Mouse (Mus musculus) kidney, postnatal 25 days (tissue): Measurements from ENCODE around the gene Ablim1.

Experiments
- DNase-seq, 2 experiments: peaks; one replicate each; pipeline ENCODE4 v3.0.0; 2021; ENCODE audit warnings: mixed read lengths in 2 of 2

The Ablim1 gene

GRCm38 (mm10) chr19:57181317-57181716 lies 133.4 kb downstream of the Ablim1 start:
- DNase-seq: peak in 1 of 2 experiments; percentile 50

- DNase-seq: peak in 1 of 2 experiments; percentile 42
Observed at GRCm38 (mm10) chr19:57180908-57181307, 133.8 kb downstream of the Ablim1 start.

- peak in 1 of 2 experiments; percentile 28 for DNase-seq
Observed at GRCm38 (mm10) chr19:57180333-57180732, 134.4 kb downstream of the Ablim1 start.

- no peak for DNase-seq
Observed at GRCm38 (mm10) chr19:57179269-57179668, 135.4 kb downstream of the Ablim1 start.

GRCm38 (mm10) chr19:57177334-57177733 lies 137.4 kb downstream of the Ablim1 start:
- peak in 1 of 2 experiments; percentile 61 for DNase-seq

GRCm38 (mm10) chr19:57175077-57175476 lies 139.6 kb downstream of the Ablim1 start:
- DNase-seq: no peak

DNA sequence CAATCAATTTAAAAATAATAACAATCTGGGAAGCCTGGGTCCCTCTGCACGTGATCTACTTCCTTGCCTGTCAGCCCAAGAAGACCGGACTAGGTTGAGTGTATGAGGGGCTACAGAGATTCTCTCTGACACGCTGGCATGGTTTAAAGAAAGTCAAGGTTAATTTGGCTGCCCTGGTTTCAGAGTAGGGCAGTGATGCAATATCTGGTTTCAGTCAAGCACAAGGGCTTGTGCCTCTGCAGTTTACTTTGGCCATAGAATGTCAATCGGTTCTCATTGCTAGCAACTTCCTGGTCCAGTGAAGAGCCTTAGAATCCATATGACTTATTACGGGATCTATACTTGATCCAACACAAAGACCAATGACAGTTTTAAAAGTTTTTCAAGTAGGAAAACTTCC lies 140.2 kb downstream of the Ablim1 start:
- no peak for DNase-seq

GRCm38 (mm10) chr19:57174045-57174444 lies 140.7 kb downstream of the Ablim1 start:
- DNase-seq: no peak

DNA sequence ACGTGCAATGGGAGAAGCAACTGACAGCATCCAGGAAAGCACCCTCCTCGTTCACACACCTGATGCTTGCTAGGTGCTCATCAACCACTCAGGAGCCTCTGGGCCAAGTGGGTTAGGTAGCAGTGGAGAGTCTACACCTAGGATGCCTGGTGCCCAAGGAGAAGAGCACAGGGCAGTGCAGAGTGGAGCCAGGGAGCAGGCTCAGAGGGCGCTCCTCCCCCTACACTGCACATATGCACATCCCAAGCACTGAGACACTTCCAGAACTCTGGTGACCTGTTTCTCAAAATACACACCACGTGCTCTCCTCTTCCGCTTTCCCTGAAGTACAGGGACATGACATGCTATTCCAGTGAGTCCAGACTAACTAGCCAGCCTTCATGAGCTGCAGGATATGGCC lies 142.4 kb downstream of the Ablim1 start:
- DNase-seq: no peak

GRCm38 (mm10) chr19:57170880-57171279 lies 143.8 kb downstream of the Ablim1 start:
- no peak for DNase-seq

GRCm38 (mm10) chr19:57169485-57169884 lies 145.2 kb downstream of the Ablim1 start:
- DNase-seq: no peak

- DNase-seq: no peak
Observed at GRCm38 (mm10) chr19:57167721-57168120, 147.0 kb downstream of the Ablim1 start.

GRCm38 (mm10) chr19:57164882-57165281 lies 149.8 kb downstream of the Ablim1 start:
- DNase-seq: no peak

GRCm38 (mm10) chr19:57163315-57163714 lies 151.4 kb downstream of the Ablim1 start:
- DNase-seq: no peak

DNA sequence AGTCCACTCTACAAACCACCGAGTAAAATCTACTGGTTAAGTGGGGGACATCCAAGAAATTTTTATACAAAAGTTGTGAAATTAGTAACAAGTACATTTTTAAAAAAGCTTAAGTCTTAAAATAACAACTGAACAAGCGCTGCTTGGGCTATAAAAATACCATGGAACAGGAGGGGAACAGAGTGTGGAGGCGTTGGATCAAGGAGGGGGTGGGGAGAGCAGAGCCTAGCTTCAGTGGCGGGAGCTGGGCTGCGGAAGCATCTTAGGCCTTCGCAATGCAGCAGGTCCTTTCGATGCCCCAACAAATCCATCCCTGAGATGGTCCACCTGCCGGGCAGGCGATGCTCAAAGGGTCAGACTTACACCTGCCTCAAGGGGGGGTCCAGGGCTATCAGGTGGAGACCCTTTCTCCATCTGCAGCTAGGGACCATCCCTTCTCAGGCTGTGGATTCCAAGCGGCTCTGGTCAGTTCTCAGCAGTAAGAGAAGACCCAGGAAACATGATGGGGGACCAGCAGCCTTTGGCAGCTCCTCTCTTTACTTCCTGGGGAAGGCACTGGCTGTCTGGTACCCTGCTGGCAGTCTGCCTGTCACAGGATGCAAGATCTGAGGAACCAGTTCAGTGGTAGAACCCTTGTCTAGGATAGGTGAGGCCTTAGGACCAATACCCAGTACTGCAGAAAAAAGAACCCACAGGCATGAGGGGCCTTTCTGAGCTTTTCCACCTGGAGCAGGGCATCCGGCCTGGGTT lies 152.6 kb downstream of the Ablim1 start:
- no peak for DNase-seq

DNA sequence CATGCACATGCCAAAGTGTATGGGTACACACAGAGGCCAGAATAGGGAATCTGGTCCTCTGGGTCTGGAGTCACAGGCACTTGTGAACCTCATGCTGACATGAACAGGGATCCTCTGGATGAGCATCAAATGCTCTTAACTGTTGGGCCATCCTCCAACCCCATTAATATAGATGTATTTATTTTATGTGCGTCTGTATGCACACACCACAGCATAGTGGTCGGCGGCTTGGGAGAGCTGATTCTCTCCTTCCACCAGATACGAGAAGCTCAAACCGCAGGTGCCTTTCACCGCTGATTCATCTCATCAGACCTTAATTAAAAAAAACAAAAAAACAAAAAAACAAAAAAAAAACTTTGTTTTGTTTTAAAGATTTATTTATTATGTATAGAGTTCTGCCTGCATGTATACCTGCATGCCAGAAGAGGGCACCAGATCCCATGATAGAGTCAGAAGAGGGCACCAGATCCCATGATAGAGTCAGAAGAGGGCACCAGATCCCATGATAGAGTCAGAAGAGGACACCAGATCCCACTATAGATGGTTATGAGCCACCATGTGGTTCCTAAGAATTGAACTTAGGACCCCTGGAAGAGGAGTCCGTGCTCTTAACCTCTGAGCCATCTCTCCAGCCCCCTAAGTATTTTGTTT lies 153.6 kb downstream of the Ablim1 start:
- peak; percentile 60 to 74 for DNase-seq

- DNase-seq: no peak
Observed at GRCm38 (mm10) chr19:57157731-57158343, 156.9 kb downstream of the Ablim1 start.

- DNase-seq: no peak
Observed at GRCm38 (mm10) chr19:57155121-57155884, 159.4 kb downstream of the Ablim1 start.

DNA sequence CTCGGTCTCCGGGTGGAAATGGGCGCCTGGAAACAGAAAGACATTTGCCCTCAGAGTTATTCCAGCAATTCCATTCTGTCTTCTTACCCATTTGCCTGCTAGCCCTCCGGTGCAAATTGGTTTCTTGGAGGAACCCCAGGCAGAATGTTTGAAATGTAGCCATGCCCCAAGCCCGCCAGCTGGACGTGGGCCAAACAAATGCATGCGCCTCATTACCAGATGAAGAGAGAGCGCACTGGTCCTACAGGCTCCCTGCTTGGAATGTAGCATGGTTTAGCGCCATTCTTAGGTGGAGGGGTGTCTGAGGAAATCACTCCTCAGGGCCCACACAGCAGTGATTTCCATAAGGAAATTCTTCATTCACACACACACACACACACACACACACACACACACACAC lies 162.4 kb downstream of the Ablim1 start:
- DNase-seq: peak; percentile 66 to 69

DNA sequence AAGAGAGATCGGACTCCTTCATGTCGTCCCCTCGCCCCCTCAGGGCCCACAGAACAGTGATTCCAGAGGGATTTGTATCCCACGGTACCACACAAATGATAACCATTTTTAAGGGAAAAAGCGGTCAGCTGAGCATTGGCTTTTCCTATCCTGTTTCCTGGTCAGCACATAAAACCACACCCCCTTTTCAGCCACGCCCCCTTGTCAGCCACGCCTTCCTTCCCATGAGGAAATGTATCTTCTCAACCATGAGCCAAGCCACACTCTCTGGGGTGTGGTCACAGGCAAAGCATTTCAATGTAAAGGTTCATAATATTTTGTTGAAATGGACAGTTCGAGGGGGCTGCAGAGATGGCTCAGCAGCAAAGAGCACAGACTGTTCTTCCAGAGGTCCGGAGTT lies 163.2 kb downstream of the Ablim1 start:
- DNase-seq: no peak

GRCm38 (mm10) chr19:57150275-57150674 lies 164.4 kb downstream of the Ablim1 start:
- peak in 1 of 2 experiments; percentile 76 for DNase-seq

- no peak for DNase-seq
Observed at GRCm38 (mm10) chr19:57147746-57148145, 167.0 kb downstream of the Ablim1 start.

GRCm38 (mm10) chr19:57146936-57147335 lies 167.8 kb downstream of the Ablim1 start:
- DNase-seq: no peak
